Mouse (Mus musculus) retina, postnatal 1 day (tissue): ENCODE data around the gene Limch1.

Experiments used
- DNase-seq: peaks from one replicate; pipeline ENCODE4 v3.0.0-alpha.2; 2012

Limch1 gene

GRCm38 (mm10) chr5:66941710-66942450 lies 196.3 kb downstream of the Limch1 start:
- DNase-seq, result no peak

DNA sequence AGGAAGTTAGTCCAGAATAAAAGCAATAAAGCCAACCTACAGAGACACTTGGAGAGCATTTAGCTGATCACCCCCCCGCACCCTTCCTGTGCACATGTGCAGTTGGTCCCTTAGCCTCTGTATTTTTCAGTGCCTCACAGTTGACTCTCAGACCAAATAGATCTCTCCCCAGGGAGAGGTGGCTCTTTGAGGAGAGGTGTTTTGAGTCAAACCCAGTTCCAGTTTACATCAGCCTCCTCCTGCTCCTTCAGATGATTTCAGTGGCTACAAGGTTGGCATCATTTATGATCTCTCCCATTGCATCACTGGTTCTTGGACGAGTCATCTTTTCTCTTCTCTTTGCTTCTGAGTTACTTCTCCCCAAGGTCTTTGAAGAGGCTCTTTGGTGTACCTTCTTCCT lies 197.3 kb downstream of the Limch1 start:
- DNase-seq, result no peak

DNA sequence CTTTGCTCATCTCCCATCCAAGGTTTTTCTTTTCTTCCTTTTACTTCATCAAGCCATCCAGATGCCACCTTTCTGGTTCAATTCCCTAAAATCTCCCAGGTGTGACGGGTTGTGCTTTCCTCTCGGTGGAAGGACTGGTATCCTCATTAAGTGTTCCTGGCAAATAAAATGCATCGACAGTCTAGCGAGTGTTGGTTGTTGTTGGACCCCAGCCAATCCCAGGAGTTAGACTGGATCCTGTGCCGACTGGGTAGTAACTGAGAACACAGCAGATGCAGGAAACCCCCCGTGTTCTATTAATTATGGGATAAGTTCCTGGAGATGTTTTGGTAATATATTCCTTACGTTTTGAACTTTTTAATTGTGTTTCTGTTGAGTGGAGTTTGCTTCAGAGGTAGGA lies 197.9 kb downstream of the Limch1 start:
- DNase-seq, result no peak

GRCm38 (mm10) chr5:66947958-66948357 lies 202.3 kb downstream of the Limch1 start:
- DNase-seq, result peak; percentile 43

DNA sequence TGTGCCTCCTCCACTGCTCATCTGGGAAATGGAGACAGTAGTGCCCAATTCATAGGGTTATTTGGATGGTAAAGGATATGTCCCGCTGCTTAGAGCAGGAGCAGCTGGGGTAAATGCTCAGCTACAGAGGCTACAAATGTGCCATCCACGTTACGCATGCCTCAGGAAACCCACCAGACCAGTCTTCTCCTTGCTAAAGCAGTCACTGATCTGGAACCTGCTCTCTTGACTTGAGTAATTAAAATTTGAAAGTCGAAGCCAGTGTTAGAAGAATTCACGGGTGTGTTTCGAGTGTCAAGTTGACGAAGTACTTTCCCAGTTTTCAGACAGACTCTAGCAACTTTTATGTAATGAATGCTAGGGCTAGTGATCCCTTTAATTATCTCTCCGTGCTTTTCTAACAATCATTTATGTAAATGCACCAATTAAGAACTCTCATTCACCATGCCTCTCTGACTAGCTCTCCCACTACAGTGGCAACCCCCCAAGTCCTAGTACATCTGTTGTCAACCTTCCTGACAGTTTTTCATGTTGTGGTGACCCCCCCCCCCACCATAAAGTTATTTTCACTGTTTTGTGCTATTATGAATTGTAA lies 203.6 kb downstream of the Limch1 start:
- peak; percentile 50 for DNase-seq

- no peak for DNase-seq
Measured at GRCm38 (mm10) chr5:66953375-66953774, 207.7 kb downstream of the Limch1 start.

DNA sequence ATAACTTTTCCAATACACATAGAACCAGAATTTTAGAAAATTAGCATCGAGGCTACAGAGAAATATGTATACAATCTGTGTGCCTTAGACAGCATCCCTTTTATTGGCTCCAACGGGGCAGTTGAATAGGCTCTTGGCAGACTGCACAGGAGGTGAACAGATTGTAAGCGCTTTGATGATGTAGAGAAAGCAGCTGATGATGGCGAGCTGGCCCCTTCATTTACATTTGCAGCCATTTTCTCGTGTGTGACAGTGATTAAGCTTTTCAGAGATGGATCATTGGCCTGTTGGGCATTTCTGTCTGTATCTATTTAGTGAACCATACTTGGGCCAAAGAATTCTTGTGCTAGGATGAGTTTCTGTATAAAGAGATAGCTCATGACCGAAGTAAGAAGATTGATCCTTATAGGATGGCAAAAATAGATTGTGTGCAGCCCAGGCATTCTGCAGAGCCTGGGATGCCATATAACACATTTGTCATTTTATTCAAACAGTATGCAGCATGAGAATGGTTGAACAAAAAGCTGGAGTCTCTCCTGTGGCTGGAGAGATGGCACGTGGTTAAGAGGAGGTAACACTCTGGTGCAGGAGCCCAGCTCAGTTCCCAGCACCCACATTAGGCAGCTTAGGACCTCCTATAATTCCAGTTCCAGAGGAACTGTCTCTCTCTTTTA lies 208.5 kb downstream of the Limch1 start:
- DNase-seq, result no peak

- DNase-seq, result no peak
Measured at GRCm38 (mm10) chr5:66955245-66955644, 209.6 kb downstream of the Limch1 start.

GRCm38 (mm10) chr5:66957656-66958055 lies 212.0 kb downstream of the Limch1 start:
- no peak for DNase-seq

DNA sequence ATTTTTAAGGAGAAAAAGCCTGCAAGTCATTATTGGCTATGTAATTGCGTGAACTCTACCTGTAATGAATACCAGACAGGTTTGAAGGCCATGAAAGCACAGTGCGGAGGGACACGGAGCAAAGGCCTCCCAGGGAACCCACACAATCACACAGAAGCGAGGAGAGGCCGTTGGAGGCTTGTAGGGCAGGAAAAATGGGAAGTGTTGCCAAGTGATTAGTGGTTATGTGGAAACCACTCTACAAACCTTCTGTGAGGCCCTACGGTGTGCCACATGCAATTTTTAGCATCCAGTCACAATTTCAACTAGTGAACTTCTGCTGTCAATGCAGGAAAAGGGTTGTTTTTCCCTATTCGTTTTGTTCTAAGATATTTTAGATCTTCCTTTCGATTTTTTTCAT lies 212.5 kb downstream of the Limch1 start:
- no peak for DNase-seq

DNA sequence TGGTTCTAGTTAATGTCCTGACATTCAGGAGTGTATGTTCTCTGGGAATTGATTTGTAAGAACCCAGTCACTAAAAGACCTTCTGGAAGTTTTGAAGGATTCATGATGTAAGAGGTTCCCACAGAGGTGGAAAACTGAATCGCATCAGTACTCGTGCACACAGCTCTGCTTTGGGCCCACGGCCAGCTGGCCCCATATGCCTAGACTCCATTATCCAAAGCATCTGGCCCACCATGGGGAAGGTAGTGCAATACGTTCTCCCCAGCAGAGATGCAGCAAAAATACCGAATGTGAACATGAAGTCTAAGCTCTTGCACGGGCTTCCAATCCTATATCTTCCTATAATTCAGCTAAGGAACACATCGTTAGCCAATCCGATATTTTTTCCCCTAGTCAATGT lies 214.3 kb downstream of the Limch1 start:
- DNase-seq, result no peak

DNA sequence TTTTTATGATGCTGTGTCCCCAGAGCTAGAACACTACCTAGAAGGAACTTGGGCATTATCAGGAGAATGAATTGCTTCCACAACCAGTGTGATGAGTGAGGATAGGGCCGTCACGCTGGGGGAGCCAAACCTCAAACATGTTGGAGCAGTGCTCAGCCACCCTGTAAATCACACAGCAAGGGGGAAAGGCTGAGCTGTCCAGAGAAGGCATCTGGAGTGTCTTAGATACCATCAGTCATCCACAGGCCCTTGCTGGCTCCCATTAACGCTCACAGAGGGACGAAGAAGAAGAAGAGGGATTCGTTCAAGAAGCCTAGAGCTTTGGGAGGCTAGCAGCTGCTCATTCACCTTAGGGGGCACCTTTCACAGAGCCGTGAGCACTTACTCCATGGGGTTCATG lies 219.8 kb downstream of the Limch1 start:
- no peak for DNase-seq

DNA sequence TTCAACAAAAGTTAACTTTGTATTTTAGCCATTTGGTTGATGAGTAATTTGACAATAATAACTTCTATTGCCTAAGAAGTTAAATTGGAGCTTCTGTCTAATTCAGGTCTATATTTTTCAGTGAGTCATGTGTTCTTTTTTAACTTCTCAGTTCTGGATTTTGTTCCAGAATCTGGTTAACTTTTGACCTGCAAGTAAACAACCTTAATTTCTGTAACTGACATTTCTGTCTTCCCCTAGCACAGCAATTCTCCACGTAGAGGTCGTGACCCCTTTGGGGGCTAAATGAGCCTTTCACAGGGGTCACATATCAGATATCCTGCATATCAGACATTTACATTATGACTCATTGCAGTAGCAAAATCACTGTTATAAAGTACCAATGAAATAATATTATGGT lies 221.5 kb downstream of the Limch1 start:
- no peak for DNase-seq

GRCm38 (mm10) chr5:66967646-66968045 lies 222.0 kb downstream of the Limch1 start:
- DNase-seq, result no peak

DNA sequence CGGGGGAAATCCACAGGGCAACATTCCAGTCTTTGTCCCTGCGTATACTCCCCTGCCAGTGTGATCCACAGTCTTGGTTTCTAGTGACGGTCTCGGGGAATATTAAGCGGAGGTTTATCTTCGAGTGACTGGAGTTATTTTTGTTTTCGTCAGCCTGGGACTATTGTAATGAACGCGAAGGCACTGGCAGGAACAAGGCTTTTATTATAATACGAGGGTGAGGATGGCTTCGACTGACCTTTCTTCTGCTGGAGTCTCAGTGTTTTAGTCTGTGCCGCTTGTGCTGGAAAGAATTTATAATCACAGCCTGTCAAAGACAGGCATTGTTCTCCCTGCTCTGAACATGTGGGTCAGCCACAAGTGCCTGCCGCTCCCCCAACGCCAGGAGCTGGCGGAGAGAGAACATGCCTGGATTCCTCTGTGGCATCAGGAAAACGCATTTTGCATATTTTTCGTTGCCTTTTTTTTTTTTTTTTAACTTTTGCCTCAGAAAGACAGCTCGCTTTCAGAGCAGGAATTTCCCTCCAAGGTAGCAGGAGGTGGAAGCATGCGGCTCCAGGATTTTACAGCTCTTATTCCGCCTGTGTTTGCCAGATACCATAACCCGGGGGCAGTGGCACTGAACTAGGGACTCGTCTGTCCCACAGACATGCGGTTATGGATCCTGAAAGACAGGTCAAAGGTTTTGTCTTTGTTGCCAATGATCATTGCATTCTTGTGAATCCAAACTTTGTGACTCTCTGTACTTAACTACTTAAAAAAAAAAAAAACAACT lies 222.6 kb downstream of the Limch1 start:
- DNase-seq, result peak; percentile 93

DNA sequence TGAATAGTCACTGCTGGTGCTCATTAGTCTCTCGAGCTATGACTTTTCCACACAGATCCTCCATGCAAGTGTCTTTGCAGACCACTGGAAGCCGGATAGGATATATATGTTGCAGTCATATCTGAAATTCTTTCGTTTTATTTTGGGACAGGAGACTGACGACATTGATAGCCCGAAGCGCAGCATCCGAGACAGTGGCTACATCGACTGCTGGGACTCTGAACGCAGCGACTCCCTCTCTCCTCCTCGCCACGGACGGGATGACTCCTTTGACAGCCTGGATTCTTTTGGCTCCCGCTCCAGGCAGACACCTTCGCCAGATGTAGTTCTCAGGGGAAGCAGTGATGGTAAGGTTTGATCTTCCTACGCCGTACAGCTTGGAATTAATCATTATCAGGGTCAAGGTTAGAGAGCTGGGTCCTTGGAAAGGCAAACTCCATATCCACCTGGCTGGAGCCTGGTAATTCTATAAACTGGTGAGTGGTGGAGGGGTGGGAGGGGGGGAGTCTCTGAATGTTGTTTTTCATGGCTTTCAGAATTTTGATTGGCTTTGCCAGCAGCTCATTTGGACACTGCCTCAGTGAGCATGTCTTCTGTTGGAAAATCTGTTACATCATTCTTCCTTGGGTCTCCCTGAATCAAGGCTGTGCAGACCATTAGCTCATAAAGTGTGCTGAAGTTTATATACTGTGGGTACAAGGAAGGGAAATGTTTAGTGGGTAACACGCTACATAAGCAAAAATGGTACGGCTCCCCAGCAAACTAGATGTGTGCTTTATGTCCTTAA lies 223.5 kb downstream of the Limch1 start:
- DNase-seq, result peak; percentile 51

GRCm38 (mm10) chr5:66975621-66976020 lies 230.0 kb downstream of the Limch1 start:
- DNase-seq, result peak; percentile 41

GRCm38 (mm10) chr5:66979332-66980218 lies 233.9 kb downstream of the Limch1 start:
- no peak for DNase-seq

GRCm38 (mm10) chr5:66980862-66981261 lies 235.2 kb downstream of the Limch1 start:
- DNase-seq, result no peak

DNA sequence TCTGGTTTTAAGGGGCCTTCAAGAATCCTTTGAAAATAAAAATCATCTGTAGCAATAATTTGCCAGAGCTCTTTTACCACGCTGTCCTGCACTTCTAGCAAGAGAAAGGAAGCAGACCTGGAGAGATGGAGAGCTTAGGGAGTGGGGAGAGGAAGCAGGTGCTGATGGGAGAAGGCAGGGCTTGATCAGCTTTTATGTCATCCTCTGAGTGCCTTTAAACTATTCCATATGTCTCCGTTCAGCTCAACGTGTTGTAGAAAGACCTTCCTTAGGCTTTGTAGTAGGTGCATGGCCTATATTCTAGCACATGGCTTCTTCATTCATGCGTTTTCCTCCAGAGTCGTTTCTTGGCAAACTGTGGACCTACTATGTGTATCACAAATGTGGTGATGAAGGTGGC lies 237.5 kb downstream of the Limch1 start:
- no peak for DNase-seq

DNA sequence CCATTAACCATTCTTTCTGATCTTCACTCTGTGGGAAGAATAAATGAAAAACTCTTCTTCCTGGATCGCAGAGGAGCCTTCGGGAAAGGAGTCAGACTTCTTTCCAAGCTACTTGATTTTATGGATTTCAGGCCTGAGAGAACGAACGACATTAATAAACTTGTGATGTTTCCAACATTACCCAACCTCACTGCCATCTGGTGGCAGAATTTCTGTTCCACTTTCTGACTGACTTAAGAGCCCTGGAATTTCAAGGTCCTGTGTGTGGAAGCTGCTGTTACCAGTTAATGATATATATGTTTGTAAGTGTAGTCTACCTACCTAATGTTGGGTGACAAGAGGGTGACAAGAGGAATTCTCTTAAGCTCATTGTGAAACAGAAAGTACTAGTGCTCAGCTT lies 243.3 kb downstream of the Limch1 start:
- DNase-seq, result no peak

GRCm38 (mm10) chr5:66989531-66989930 lies 243.9 kb downstream of the Limch1 start:
- no peak for DNase-seq
